Mouse (Mus musculus): Measurements from ENCODE around the gene Gm42791.
A peak's percentile ranks its signal among the peaks of the same experiment; 100 is the strongest.

- TF ChIP-seq CTCF (IDR thresholded peaks at IDR 0.05; ENCODE audit: extremely low read depth, insufficient read length, insufficient replicate concordance, low read depth, low read length) (peak; percentile 7; the same call in 1 of the 2 replicates), POLR2A (IDR thresholded peaks at IDR 0.05; ENCODE audit: low read depth, low read length) (peak; percentile 55; the same call in 1 of the 2 replicates)
These were observed 66.4 kb downstream of the Gm42791 start for GRCm38 (mm10) chr5:148928382-148929115.
